Mouse (Mus musculus): ENCODE measurements at regions not wholly inside any gene's neighbourhood (a gene's known extent, or its start where the extent isn't known, plus 50 kb on each side); places are given as distances from the start of the nearest gene placed in this dataset.

DNA sequence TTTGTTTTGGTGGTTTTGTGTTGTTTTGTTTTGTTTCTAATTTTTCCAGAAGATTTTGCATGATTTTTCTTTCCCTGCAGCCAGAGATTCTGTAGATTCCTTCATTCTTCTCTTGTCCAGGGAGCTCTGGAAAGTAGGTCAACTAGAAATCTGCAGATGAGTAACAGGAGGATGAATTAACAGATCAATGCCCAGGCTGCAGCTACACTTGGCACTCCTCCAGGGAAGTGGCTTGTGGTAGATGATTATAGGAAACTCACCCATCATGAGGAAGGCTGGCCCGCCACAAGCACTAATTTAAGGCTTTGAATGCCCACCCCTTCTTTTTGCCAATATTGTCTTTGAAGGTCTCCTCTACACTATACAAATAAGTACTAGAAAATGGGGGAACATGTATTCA lies 52.0 kb upstream of the B3gat1 start:
- peak in 1 of 2 experiments; percentile 43 for DNase-seq (ENCODE audit: extremely low spot score in 1 of 2, low spot score in 1 of 2)

Measured in frontal cortex, adult 2 months (tissue).